Mouse (Mus musculus): ENCODE results near the gene Ankrd16. TPM values are rescaled to one million over a fixed set of nuclear protein-coding genes. Genes with fewer than 3 reads are reported as not detected.
A peak's percentile ranks its signal among the peaks of the same experiment; 100 is the strongest.

Ankrd16 gene
- polyA plus RNA-seq, 1 experiment from 2014 or later, result 31.7 TPM

DNA sequence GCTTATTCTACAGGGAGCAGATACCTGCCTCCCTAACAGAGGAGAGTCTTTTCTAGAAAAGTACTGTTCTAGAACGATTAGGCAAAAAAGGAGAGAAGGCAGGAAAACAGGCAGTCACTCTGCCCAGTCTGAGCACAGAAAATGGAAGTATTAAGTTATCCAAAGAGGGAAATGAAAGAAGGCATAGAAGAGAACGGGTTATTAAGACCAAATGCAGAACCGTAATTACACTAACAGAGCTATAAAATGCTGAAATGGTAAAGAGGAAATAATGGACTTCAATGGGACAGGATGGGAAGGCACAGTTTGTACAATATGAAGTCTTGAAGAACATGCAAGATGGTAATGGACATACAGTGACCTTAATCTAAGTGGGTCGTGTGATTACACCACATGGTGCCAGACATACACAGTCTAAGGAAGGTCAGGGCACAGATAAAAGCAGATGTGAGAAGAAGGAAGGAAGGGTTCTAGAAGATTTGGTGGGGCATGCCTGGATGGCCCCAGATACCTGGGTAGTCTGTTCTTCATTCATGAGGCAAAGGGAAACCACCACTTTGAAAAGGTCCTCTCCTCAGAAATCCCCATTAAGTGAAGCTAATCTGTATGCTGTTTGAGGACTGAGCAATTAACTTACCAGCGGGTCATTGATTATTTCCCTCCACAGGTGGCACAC is 11.1 kb upstream of the Ankrd16 start:
- H3K9me3 ChIP-seq (ENCODE audit: control insufficient read depth, low read length), result no peaks in the 10 kb centered on the region
- no peaks in the 10 kb centered on the region for H3K27me3 ChIP-seq (ENCODE audit: control insufficient read depth, insufficient read depth, low read length)
- no peaks in the 10 kb centered on the region for H3K4me1 ChIP-seq (ENCODE audit: control insufficient read depth, insufficient read depth, low read length)
- no peak for ATAC-seq (ENCODE audit: low FRiP score, low TSS enrichment)
- H3K9ac ChIP-seq (replicated peaks; ENCODE audit: low read length), result no peak overlapping the region
- no peak overlapping the region for H3K4me2 ChIP-seq (ENCODE audit: low read length)
- no peak overlapping the region for H3K4me3 ChIP-seq (replicated peaks; ENCODE audit: low read depth, low read length)
- 82% methylated on average over 5 of the region's 5 CpGs for WGBS
- peaks cover 68% of the 10 kb centered on the region for H3K36me3 ChIP-seq (ENCODE audit: control insufficient read depth, insufficient read depth, low read length)
- DNase-seq, result no peak
- H3K27ac ChIP-seq (replicated peaks; ENCODE audit: low read depth, low read length), result no peak overlapping the region

DNA sequence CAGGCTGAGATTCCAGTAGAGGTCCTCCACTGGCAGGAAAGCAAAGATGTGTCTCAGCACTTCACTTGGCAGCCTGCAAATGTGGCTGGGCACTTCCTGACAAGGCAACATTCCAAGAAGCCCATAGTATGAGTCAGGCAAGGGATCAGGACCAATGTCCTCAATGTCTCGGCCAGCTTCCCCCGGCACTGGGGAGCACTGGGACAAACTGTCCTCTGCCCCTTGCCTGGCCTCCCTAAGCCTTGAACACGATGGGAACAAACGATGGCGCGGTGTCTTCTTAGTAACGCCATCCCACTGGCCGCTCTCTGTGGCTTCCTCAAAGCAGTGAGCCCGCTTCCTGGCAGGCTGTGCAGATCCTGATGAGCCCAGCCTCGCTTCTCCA is 10.5 kb upstream of the Ankrd16 start:
- peaks cover 63% of the 10 kb centered on the region for H3K36me3 ChIP-seq (ENCODE audit: control insufficient read depth, insufficient read depth, low read length)
- no peaks in the 10 kb centered on the region for H3K27me3 ChIP-seq (ENCODE audit: control insufficient read depth, insufficient read depth, low read length)
- no peak overlapping the region for H3K9ac ChIP-seq (replicated peaks; ENCODE audit: low read length)
- H3K4me2 ChIP-seq (ENCODE audit: low read length), result no peak overlapping the region
- no peak for ATAC-seq (ENCODE audit: low FRiP score, low TSS enrichment)
- DNase-seq, result no peak
- H3K27ac ChIP-seq (replicated peaks; ENCODE audit: low read depth, low read length), result no peak overlapping the region
- H3K9me3 ChIP-seq (ENCODE audit: control insufficient read depth, low read length), result no peaks in the 10 kb centered on the region
- WGBS, result 83% methylated on average over 10 of the region's 10 CpGs
- H3K4me1 ChIP-seq (ENCODE audit: control insufficient read depth, insufficient read depth, low read length), result no peaks in the 10 kb centered on the region
- no peak overlapping the region for H3K4me3 ChIP-seq (replicated peaks; ENCODE audit: low read depth, low read length)

DNA sequence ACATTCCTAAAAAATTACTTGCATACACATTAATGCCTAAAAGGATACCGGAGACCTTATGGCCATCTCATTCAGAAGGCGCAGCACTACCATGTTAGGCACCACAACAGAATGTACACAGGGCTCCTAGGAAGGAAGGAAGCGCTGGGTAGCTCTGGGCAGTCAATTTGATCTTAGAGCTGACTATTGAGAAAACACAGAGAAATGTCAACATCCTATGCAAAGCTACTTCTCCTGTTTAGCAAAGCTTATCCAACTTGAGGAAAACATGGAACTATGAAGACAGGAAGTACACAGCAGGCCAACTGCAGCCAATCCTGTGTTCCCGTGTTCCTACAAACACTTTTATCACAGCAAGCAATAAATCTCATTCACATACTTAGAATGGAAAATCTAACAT is 6.0 kb upstream of the Ankrd16 start:
- H3K36me3 ChIP-seq (ENCODE audit: control insufficient read depth, insufficient read depth, low read length), result peaks cover 18% of the 10 kb centered on the region
- DNase-seq (no peak), ATAC-seq (ENCODE audit: low FRiP score, low TSS enrichment) (no peak)
- no peaks in the 10 kb centered on the region for H3K9me3 ChIP-seq (ENCODE audit: control insufficient read depth, low read length)
- H3K4me1 ChIP-seq (ENCODE audit: control insufficient read depth, insufficient read depth, low read length), result peaks cover 13% of the 10 kb centered on the region
- no peak overlapping the region for H3K27ac ChIP-seq (replicated peaks; ENCODE audit: low read depth, low read length)
- H3K4me3 ChIP-seq (replicated peaks; ENCODE audit: low read depth, low read length), result no peak overlapping the region
- H3K4me2 ChIP-seq (ENCODE audit: low read length), result no peak overlapping the region
- H3K27me3 ChIP-seq (ENCODE audit: control insufficient read depth, insufficient read depth, low read length), result no peaks in the 10 kb centered on the region
- WGBS, result 95% methylated on average over 4 of the region's 4 CpGs
- H3K9ac ChIP-seq (replicated peaks; ENCODE audit: low read length), result no peak overlapping the region

DNA sequence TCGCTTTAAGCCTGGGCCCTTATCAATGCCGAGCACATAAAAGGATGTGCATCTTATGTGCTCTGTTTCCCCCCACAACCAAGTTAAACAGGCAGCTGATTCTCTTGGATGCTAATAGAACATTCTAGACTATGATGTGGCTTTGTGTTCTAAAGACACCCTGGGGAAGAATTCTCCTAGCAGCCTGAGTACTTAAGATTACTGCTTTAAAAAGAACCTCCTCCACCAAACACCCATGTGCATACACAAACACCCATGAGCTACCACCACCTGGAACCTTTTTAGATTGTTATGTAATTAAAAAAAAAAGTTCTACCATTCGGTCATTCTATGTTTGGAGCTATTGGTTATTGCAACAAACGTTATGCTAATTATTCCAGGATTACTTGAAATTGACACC is 5.3 kb upstream of the Ankrd16 start:
- H3K36me3 ChIP-seq (ENCODE audit: control insufficient read depth, insufficient read depth, low read length), result peaks cover 11% of the 10 kb centered on the region
- no peaks in the 10 kb centered on the region for H3K27me3 ChIP-seq (ENCODE audit: control insufficient read depth, insufficient read depth, low read length)
- no peak for ATAC-seq (ENCODE audit: low FRiP score, low TSS enrichment)
- H3K4me2 ChIP-seq (ENCODE audit: low read length), result no peak overlapping the region
- no peak overlapping the region for H3K9ac ChIP-seq (replicated peaks; ENCODE audit: low read length)
- no peaks in the 10 kb centered on the region for H3K9me3 ChIP-seq (ENCODE audit: control insufficient read depth, low read length)
- no peak for DNase-seq
- peaks cover 14% of the 10 kb centered on the region for H3K4me1 ChIP-seq (ENCODE audit: control insufficient read depth, insufficient read depth, low read length)
- 89% methylated on average over 4 of the region's 4 CpGs for WGBS
- H3K4me3 ChIP-seq (replicated peaks; ENCODE audit: low read depth, low read length), result no peak overlapping the region
- no peak overlapping the region for H3K27ac ChIP-seq (replicated peaks; ENCODE audit: low read depth, low read length)

DNA sequence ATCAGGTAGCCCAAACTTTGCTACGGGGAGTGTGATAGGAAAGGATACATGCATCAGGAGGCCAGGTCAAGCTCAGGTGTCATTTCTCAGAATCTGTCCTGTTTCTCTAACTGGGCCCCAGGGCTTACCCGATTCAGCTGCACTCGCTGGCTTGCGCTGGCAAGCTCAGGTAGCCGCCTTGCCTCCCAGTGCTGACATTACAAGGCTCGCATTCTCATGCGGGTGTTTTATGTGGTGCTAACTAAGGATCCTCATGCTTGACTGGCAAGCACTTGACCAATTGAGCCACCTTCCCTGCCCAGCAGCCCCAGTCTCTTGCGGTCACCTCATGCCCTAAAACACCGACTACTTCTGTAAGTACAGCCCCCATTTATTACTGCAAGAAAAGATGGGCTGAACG is 3.2 kb upstream of the Ankrd16 start:
- no peak overlapping the region for H3K9ac ChIP-seq (replicated peaks; ENCODE audit: low read length)
- no peak overlapping the region for H3K4me3 ChIP-seq (replicated peaks; ENCODE audit: low read depth, low read length)

DNA sequence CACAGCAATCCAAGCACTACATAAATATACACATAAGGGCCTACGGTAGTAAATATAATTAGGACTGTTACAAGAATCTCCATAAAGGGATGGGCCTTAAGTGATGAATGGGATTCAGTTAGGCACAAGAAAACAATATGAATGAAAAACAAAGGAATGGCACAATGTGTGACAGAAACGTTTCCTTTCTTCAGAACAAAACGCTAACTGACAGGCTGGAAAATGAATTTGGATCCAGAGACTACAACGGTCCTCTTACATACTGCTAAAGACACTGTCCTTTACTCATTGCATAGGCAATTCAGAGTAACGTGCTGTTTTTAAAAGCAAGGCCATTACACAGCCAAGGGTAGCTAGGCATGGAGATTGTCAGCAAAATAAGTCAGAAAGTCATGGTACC is 2.6 kb upstream of the Ankrd16 start:
- Histone ChIP-seq H3K9me3 (ENCODE audit: control insufficient read depth, low read length) (no peaks in the 10 kb centered on the region), H3K4me1 (ENCODE audit: control insufficient read depth, insufficient read depth, low read length) (peaks cover 25% of the 10 kb centered on the region), H3K36me3 (ENCODE audit: control insufficient read depth, insufficient read depth, low read length) (no peaks in the 10 kb centered on the region; the same call in 1 of the 2 replicates), H3K4me3 (replicated peaks; ENCODE audit: low read depth, low read length) (no peak overlapping the region), H3K27ac (replicated peaks; ENCODE audit: low read depth, low read length) (no peak overlapping the region), H3K4me2 (ENCODE audit: low read length) (no peak overlapping the region), H3K27me3 (ENCODE audit: control insufficient read depth, insufficient read depth, low read length) (no peaks in the 10 kb centered on the region), H3K9ac (replicated peaks; ENCODE audit: low read length) (no peak overlapping the region)
- no peak for ATAC-seq (ENCODE audit: low FRiP score, low TSS enrichment)
- WGBS, result 53% methylated on average over 5 of the region's 5 CpGs
- no peak for DNase-seq

More for the DNA sequence above, 3.2 kb upstream of the Ankrd16 start:
- H3K27me3 ChIP-seq (ENCODE audit: control insufficient read depth, insufficient read depth, low read length), result no peaks in the 10 kb centered on the region
- H3K36me3 ChIP-seq (ENCODE audit: control insufficient read depth, insufficient read depth, low read length), result peaks cover under 1% of the 10 kb centered on the region; the same call in 1 of the 2 replicates
- ATAC-seq (ENCODE audit: low FRiP score, low TSS enrichment) (no peak), DNase-seq (no peak)
- no peaks in the 10 kb centered on the region for H3K9me3 ChIP-seq (ENCODE audit: control insufficient read depth, low read length)
- 94% methylated on average over 10 of the region's 10 CpGs for WGBS
- no peak overlapping the region for H3K27ac ChIP-seq (replicated peaks; ENCODE audit: low read depth, low read length)
- peaks cover 19% of the 10 kb centered on the region for H3K4me1 ChIP-seq (ENCODE audit: control insufficient read depth, insufficient read depth, low read length)
- H3K4me2 ChIP-seq (ENCODE audit: low read length), result no peak overlapping the region

DNA sequence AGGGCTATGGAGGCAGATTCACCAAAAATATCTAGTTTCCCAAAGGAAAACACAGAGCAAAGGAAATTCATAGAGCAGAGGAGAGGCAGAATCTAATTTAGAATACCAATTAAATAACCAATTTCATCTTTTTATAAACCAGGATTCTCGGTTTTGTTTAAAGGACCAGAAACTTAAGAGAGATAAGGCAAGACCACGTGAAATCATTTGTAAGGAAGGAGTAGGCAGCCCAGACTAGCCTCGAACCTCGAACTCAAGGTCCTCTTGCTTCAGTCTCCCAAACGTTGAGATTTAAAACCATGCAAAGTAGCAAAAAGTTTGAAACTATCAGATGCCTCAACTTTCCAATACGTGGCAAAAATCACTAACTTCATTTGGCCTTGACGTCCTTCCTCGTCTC is 1.3 kb upstream of the Ankrd16 start:
- peak overlapping the region; percentile 82 for H3K4me3 ChIP-seq (replicated peaks; ENCODE audit: low read depth, low read length)
- peak overlapping the region; percentile 79 for H3K9ac ChIP-seq (replicated peaks; ENCODE audit: low read length)
- no peaks in the 10 kb centered on the region for H3K27me3 ChIP-seq (ENCODE audit: control insufficient read depth, insufficient read depth, low read length)
- H3K4me1 ChIP-seq (ENCODE audit: control insufficient read depth, insufficient read depth, low read length), result peaks cover 25% of the 10 kb centered on the region
- H3K4me2 ChIP-seq (ENCODE audit: low read length), result peak overlapping the region; percentile 86
- ATAC-seq (ENCODE audit: low FRiP score, low TSS enrichment) (no peak), DNase-seq (no peak)
- H3K36me3 ChIP-seq (ENCODE audit: control insufficient read depth, insufficient read depth, low read length), result peaks cover 12% of the 10 kb centered on the region
- 56% methylated on average over 8 of the region's 8 CpGs for whole genome bisulfite sequencing
- H3K27ac ChIP-seq (replicated peaks; ENCODE audit: low read depth, low read length), result no peak overlapping the region; the same call in 1 of the 2 replicates
- no peaks in the 10 kb centered on the region for H3K9me3 ChIP-seq (ENCODE audit: control insufficient read depth, low read length)

DNA sequence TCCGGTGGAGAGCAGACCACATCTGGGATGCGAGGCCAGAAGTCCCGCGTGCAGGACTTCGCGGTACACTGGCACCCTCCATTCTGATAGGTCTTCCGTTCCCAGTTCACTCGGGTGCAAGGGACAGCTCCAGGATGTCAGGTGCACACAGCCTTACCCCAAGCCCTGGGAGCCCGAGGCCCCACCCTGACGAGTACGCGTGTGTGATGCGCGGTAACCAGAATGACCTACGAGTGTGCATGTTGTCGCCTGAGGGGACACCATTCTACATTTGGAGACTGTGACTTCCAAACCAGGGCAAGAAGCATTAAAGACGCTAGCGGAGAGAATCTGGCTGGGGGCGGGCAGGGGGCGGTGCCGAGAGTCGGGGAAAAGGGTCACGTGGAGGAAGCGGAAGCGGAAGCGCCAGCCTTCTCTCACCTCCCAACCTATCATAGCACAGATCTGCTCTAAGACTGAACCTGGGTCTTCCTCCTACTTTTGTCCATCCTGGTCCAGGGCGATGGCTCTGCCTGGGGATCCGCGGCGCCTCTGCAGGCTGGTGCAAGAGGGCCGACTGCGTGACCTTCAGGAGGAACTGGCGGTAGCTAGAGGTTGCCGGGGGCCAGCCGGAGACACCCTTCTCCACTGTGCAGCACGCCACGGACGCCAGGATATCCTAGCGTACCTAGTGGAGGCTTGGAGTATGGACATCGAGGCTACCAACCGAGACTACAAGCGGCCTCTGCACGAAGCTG is 579 bp downstream of the Ankrd16 start:
- peak; percentile 87 for ATAC-seq (ENCODE audit: low FRiP score, low TSS enrichment)
- Histone ChIP-seq H3K27ac (replicated peaks; ENCODE audit: low read depth, low read length) (peak overlapping the region; percentile 93), H3K4me1 (ENCODE audit: control insufficient read depth, insufficient read depth, low read length) (peaks cover 25% of the 10 kb centered on the region), H3K9me3 (ENCODE audit: control insufficient read depth, low read length) (no peaks in the 10 kb centered on the region), H3K4me3 (replicated peaks; ENCODE audit: low read depth, low read length) (peak overlapping the region; percentile 82), H3K9ac (replicated peaks; ENCODE audit: low read length) (peak overlapping the region; percentile 79), H3K27me3 (ENCODE audit: control insufficient read depth, insufficient read depth, low read length) (no peaks in the 10 kb centered on the region), H3K4me2 (ENCODE audit: low read length) (peak overlapping the region; percentile 87), H3K36me3 (ENCODE audit: control insufficient read depth, insufficient read depth, low read length) (peaks cover 30% of the 10 kb centered on the region)
- WGBS, result under 1% methylated on average over 43 of the region's 43 CpGs
- DNase-seq, result peak; percentile 94

DNA sequence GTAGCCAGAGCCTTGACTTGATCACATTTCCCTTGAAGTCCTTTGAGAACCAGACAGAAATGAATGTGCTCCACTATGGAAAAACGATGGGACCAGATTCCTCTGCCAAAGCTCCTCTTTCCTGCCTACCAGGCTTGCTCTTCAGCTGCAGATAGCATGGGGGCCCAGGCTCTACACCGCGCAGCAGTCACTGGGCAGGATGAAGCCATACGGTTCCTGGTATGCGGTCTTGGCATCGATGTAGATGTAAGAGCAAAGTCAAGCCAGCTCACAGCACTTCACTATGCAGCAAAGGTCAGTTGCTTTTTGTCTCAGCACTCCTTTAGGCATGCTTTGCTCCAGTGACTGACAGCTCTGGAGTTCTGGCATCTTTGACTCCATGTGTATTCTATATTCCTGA is 6.5 kb downstream of the Ankrd16 start:
- WGBS, result 99% methylated on average over 6 of the region's 6 CpGs
- H3K36me3 ChIP-seq (ENCODE audit: control insufficient read depth, insufficient read depth, low read length), result peaks cover 82% of the 10 kb centered on the region

More for the DNA sequence above, 6.5 kb downstream of the Ankrd16 start:
- Histone ChIP-seq H3K27ac (replicated peaks; ENCODE audit: low read depth, low read length) (no peak overlapping the region), H3K9ac (replicated peaks; ENCODE audit: low read length) (no peak overlapping the region), H3K4me2 (ENCODE audit: low read length) (no peak overlapping the region), H3K4me3 (replicated peaks; ENCODE audit: low read depth, low read length) (no peak overlapping the region), H3K9me3 (ENCODE audit: control insufficient read depth, low read length) (no peaks in the 10 kb centered on the region), H3K4me1 (ENCODE audit: control insufficient read depth, insufficient read depth, low read length) (peaks cover 9% of the 10 kb centered on the region), H3K27me3 (ENCODE audit: control insufficient read depth, insufficient read depth, low read length) (no peaks in the 10 kb centered on the region)
- DNase-seq, result no peak
- no peak for ATAC-seq (ENCODE audit: low FRiP score, low TSS enrichment)
